Mouse (Mus musculus) kidney, adult 2 months (tissue): Measurements from ENCODE around the gene 4931429L15Rik.

Source experiments
- CTCF ChIP-seq: fragments of 200-500 bp; conservative IDR thresholded peaks from 2 replicates; pipeline ENCODE4 v1.5.1; 2011; ENCODE audit warnings: low read depth, mild to moderate bottlenecking, control low read depth, low read length, moderate library complexity, mixed read lengths; ENCODE audit not compliant: insufficient read depth, insufficient read length
- POLR2A ChIP-seq: fragments of 200-500 bp; IDR thresholded peaks from one replicate; pipeline ENCODE4 v1.6.1; 2011; ENCODE audit warnings: low read depth, low read length, control low read depth

GRCm38 (mm10) chr9:46309121-46309520 is 10.7 kb downstream of the 4931429L15Rik start:
- peak; percentile 61 for TF ChIP-seq CTCF
- no peak for TF ChIP-seq POLR2A
